Mouse (Mus musculus) neural tube, embryonic 13.5 days (tissue): Measurements from ENCODE around the gene Rap1gap. TPM values are rescaled to one million over a fixed set of nuclear protein-coding genes. Genes with fewer than 3 reads are reported as not detected.
A peak's percentile ranks its signal among the peaks of the same experiment; 100 is the strongest.

Experiments used
- ATAC-seq: fragments of 200-750 bp; cut with Nextera tagmentation; 2 replicates; pipeline ENCODE4 v1.8.0; 2017; ENCODE audit warnings: low read depth, mild to moderate bottlenecking, moderate TSS enrichment, moderate library complexity
- H3K27ac ChIP-seq: fragments of 300-500 bp; sonication (generic); replicated peaks from 2 replicates; pipeline ENCODE4 v1.5.1; 2015; ENCODE audit warnings: moderate library complexity, mild to moderate bottlenecking, inconsistent platforms
- H3K27me3 ChIP-seq: fragments of 300-500 bp; sonication (generic); 2 replicates; pipeline ENCODE4 v1.6.1; 2015; ENCODE audit warnings: mild to moderate bottlenecking, inconsistent platforms
- H3K36me3 ChIP-seq: fragments of 300-500 bp; sonication (generic); 2 replicates; pipeline ENCODE4 v1.6.1; 2015; ENCODE audit warnings: mild to moderate bottlenecking, inconsistent platforms
- H3K4me1 ChIP-seq: fragments of 300-500 bp; sonication (generic); replicated peaks from 2 replicates; pipeline ENCODE4 v1.6.1; 2015; ENCODE audit warnings: inconsistent platforms
- H3K4me2 ChIP-seq: fragments of 300-500 bp; sonication (generic); 2 replicates; pipeline ENCODE4 v1.6.1; 2015; ENCODE audit warnings: inconsistent platforms, mild to moderate bottlenecking, moderate library complexity
- H3K4me3 ChIP-seq: fragments of 300-500 bp; sonication (generic); 2 replicates; pipeline ENCODE4 v1.5.1; 2015; ENCODE audit warnings: mild to moderate bottlenecking, inconsistent platforms
- H3K9ac ChIP-seq: fragments of 300-500 bp; sonication (generic); 2 replicates; pipeline ENCODE4 v1.6.1; 2015; ENCODE audit warnings: moderate library complexity, mild to moderate bottlenecking, inconsistent platforms
- H3K9me3 ChIP-seq: fragments of 300-500 bp; sonication (generic); 2 replicates; pipeline ENCODE4 v1.6.1; 2016; ENCODE audit warnings: inconsistent platforms
- WGBS: fragments of 180-500 bp; shearing (Covaris S2); methylation state at CpG from one replicate; pipeline ENCODE4 v1.1.7; 2015; 5-methylcytosine and 5-hydroxymethylcytosine counted together
- polyA plus RNA-seq: library from polyadenylated mRNA; unstranded; fragments of >200 nt; fragmentation: Nextera tagmentation; extraction: Ambion mirVana; gene quantifications from 2 replicates; pipeline ENCODE4 v1.2.1, GENCODE M21; 2015

Gene Rap1gap
- polyA plus RNA-seq: 39.5 and 51.2 TPM in 2 replicates

GRCm38 (mm10) chr4:137664433-137664979, at the start of gene Rap1gap:
Gene Rap1gap (plus strand): TSS chr4:137664726.
- Histone ChIP-seq H3K4me1 (peaks cover 53% of the 10 kb centered on the region), H3K4me3 (peak within 1 kb of the TSS; percentile 56), H3K27ac (0 out of 2 replicates have a peak within 1 kb of the TSS, but pooled peaks have one; percentile 34), H3K4me2 (peak within 1 kb of the TSS; percentile 72), H3K9ac (peak within 1 kb of the TSS; percentile 79), H3K9me3 (no peaks in the 10 kb centered on the region), H3K36me3 (no peaks in the 10 kb centered on the region), H3K27me3 (peaks cover 22% of the 10 kb centered on the region)
- WGBS: under 1% methylated on average over 44 of the region's 44 CpGs
- peak; percentile 67 for ATAC-seq

- H3K36me3 ChIP-seq: peaks cover 93% of the 10 kb centered on the region
- ATAC-seq: no peak
- 92% methylated on average over 8 of the region's 8 CpGs for WGBS
- no peaks in the 10 kb centered on the region for H3K27me3 ChIP-seq
- no peaks in the 10 kb centered on the region for H3K9me3 ChIP-seq
- H3K4me3 ChIP-seq: no peak overlapping the region
- no peak overlapping the region for H3K4me2 ChIP-seq
- no peak overlapping the region for H3K9ac ChIP-seq
- no peak overlapping the region for H3K27ac ChIP-seq
- no peaks in the 10 kb centered on the region for H3K4me1 ChIP-seq
Measured at GRCm38 (mm10) chr4:137622847-137623246, 41.7 kb upstream of the Rap1gap start.

GRCm38 (mm10) chr4:137627476-137628235, 36.9 kb upstream of the Rap1gap start:
- peaks cover 93% of the 10 kb centered on the region for H3K36me3 ChIP-seq
- H3K27me3 ChIP-seq: no peaks in the 10 kb centered on the region
- H3K9ac ChIP-seq: no peak overlapping the region
- no peak for ATAC-seq
- no peak overlapping the region for H3K4me2 ChIP-seq
- no peak overlapping the region for H3K27ac ChIP-seq
- no peaks in the 10 kb centered on the region for H3K9me3 ChIP-seq
- 52% methylated on average over 8 of the region's 8 CpGs for WGBS
- no peak overlapping the region for H3K4me3 ChIP-seq
- H3K4me1 ChIP-seq: no peaks in the 10 kb centered on the region

DNA sequence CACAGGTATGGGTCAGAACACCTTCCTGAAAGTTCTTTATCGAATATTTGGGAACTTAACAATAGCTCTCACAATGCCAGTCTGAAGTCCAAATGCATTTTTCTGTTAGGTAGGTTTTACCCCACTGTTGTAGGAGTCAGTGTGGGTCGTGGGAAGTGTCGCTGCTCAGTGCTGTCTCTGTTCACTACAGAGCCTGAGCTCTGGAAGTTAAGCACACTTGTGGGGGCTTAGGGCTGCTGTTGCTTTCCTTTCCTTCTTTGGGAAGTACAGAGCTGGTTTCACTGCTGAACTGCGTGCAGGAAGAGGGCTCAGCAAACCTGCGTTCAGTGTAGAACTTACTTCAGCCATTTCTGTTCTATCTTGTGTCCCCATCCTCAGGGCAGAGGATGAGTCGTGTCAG, 36.1 kb upstream of the Rap1gap start:
- Histone ChIP-seq H3K27ac (no peak overlapping the region), H3K36me3 (peaks cover 93% of the 10 kb centered on the region), H3K9me3 (no peaks in the 10 kb centered on the region), H3K4me3 (no peak overlapping the region), H3K27me3 (no peaks in the 10 kb centered on the region), H3K4me2 (no peak overlapping the region), H3K4me1 (no peaks in the 10 kb centered on the region), H3K9ac (no peak overlapping the region)
- 85% methylated on average over 6 of the region's 6 CpGs for WGBS
- no peak for ATAC-seq

DNA sequence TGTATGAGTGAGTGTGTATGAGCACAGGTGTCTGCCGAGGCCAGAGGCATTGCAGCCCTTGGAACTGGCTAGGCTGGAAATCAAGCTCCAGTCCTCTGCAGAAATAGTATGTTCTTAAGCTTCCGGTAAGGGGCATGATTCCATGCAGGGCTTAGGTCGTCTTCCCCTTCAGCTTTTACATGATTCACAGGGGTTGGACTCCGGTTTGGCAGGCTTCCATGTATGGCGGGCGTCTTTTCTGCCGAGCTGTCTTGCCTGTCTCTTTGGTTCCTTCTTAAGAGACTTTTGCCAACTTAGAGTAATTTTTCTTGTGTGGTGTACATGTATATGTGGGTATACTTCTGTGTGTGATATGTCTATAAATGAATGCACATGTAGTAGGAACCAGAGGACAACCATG, 35.2 kb upstream of the Rap1gap start:
- H3K9me3 ChIP-seq: no peaks in the 10 kb centered on the region
- H3K4me3 ChIP-seq: no peak overlapping the region
- H3K4me2 ChIP-seq: no peak overlapping the region
- H3K4me1 ChIP-seq: no peaks in the 10 kb centered on the region
- H3K36me3 ChIP-seq: peaks cover 91% of the 10 kb centered on the region
- 92% methylated on average over 7 of the region's 7 CpGs for WGBS
- no peaks in the 10 kb centered on the region for H3K27me3 ChIP-seq
- H3K9ac ChIP-seq: no peak overlapping the region
- ATAC-seq: no peak
- H3K27ac ChIP-seq: no peak overlapping the region

DNA sequence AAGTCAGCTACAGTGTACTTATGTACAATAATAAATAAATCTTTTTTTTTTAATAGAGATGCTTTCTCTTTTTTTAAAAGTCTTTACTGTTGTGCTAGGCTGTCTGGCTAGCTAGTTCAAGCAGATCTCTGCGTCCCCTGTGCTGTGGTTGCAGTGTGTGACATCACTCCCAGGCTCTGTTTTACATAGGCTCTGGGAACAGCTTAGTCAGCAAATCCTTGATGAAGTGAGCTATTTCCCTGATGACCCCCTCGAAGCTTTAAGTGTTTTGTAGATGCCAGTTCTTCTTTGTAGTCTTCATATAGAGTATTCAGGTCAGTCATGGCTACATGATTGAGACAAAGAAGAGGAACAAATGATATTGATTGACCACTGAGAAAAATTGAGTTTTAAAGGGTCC, 34.4 kb upstream of the Rap1gap start:
- no peaks in the 10 kb centered on the region for H3K9me3 ChIP-seq
- H3K4me3 ChIP-seq: no peak overlapping the region
- no peak overlapping the region for H3K9ac ChIP-seq
- H3K4me2 ChIP-seq: no peak overlapping the region
- ATAC-seq: no peak
- H3K36me3 ChIP-seq: peaks cover 91% of the 10 kb centered on the region
- no peaks in the 10 kb centered on the region for H3K27me3 ChIP-seq
- H3K27ac ChIP-seq: no peak overlapping the region
- H3K4me1 ChIP-seq: no peaks in the 10 kb centered on the region
- WGBS: 78% methylated on average over 2 of the region's 2 CpGs

GRCm38 (mm10) chr4:137631596-137631995, 32.9 kb upstream of the Rap1gap start:
- no peak overlapping the region for H3K9ac ChIP-seq
- WGBS: 68% methylated on average over 3 of the region's 3 CpGs
- no peaks in the 10 kb centered on the region for H3K4me1 ChIP-seq
- no peak overlapping the region for H3K27ac ChIP-seq
- H3K27me3 ChIP-seq: no peaks in the 10 kb centered on the region
- no peak overlapping the region for H3K4me3 ChIP-seq
- ATAC-seq: no peak
- no peak overlapping the region for H3K4me2 ChIP-seq
- no peaks in the 10 kb centered on the region for H3K9me3 ChIP-seq
- peaks cover 93% of the 10 kb centered on the region for H3K36me3 ChIP-seq

- Histone ChIP-seq H3K4me1 (no peaks in the 10 kb centered on the region), H3K36me3 (peaks cover 96% of the 10 kb centered on the region), H3K9ac (no peak overlapping the region), H3K4me2 (no peak overlapping the region), H3K4me3 (no peak overlapping the region), H3K9me3 (no peaks in the 10 kb centered on the region), H3K27me3 (no peaks in the 10 kb centered on the region), H3K27ac (no peak overlapping the region)
- 92% methylated on average over 4 of the region's 4 CpGs for WGBS
- ATAC-seq: no peak
Measured at GRCm38 (mm10) chr4:137633394-137633793, 31.1 kb upstream of the Rap1gap start.

DNA sequence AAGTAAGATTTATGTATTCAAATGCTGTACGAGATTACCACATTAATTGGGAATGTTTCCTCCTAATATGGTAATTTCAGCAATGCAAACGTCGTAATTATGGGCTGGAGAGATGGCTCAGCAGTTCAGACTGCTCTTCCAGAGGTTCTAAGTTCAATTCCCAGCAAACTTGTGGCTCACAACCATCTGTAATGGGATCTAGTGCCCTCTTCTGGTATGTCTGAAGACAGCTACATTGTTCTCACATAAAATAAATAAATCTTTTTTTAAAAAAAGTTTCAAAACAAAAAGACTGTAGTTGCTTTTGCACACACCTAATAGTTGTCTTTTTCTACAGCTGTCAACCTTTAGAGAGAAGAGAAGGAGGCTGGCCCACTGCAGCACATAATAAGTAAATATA, 27.9 kb upstream of the Rap1gap start:
- no peak for ATAC-seq
- no peak overlapping the region for H3K4me3 ChIP-seq
- no peak overlapping the region for H3K27ac ChIP-seq
- WGBS: 86% methylated on average over 3 of the region's 3 CpGs
- no peaks in the 10 kb centered on the region for H3K27me3 ChIP-seq
- H3K4me2 ChIP-seq: no peak overlapping the region
- H3K36me3 ChIP-seq: peaks cover 96% of the 10 kb centered on the region
- H3K9ac ChIP-seq: no peak overlapping the region
- H3K9me3 ChIP-seq: no peaks in the 10 kb centered on the region
- no peaks in the 10 kb centered on the region for H3K4me1 ChIP-seq

DNA sequence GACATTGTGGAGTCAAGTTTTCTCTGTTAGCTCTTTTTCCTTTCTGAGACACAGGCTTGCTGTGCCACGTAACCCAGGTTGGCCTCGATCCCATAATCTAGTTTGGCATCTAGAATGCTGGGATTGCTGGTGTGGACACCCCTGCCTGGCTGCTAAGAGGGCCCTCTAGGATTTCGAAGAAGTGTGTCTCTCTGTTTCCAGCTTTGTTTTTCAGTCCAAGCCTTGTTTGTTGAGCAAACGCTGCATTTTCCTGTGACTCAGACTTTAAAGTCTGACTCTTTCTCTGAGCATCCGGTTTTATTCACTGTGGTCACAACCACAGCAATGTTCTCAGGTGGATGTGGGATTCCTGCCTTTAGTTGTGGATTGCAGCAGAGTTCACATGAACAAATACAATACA, 23.0 kb upstream of the Rap1gap start:
- Histone ChIP-seq H3K4me3 (no peak overlapping the region), H3K27ac (no peak overlapping the region), H3K36me3 (peaks cover 87% of the 10 kb centered on the region), H3K9me3 (no peaks in the 10 kb centered on the region), H3K4me1 (no peaks in the 10 kb centered on the region), H3K4me2 (no peak overlapping the region), H3K9ac (no peak overlapping the region), H3K27me3 (no peaks in the 10 kb centered on the region)
- no peak for ATAC-seq
- 90% methylated on average over 5 of the region's 5 CpGs for WGBS

GRCm38 (mm10) chr4:137642101-137642500, 22.4 kb upstream of the Rap1gap start:
- Histone ChIP-seq H3K4me1 (no peaks in the 10 kb centered on the region), H3K27me3 (no peaks in the 10 kb centered on the region), H3K36me3 (peaks cover 84% of the 10 kb centered on the region), H3K9ac (no peak overlapping the region), H3K4me3 (no peak overlapping the region), H3K9me3 (no peaks in the 10 kb centered on the region), H3K27ac (no peak overlapping the region), H3K4me2 (no peak overlapping the region)
- 62% methylated on average over 2 of the region's 2 CpGs for WGBS
- no peak for ATAC-seq

- Histone ChIP-seq H3K36me3 (peaks cover 83% of the 10 kb centered on the region), H3K4me3 (no peak overlapping the region), H3K9ac (no peak overlapping the region), H3K27me3 (no peaks in the 10 kb centered on the region), H3K9me3 (no peaks in the 10 kb centered on the region), H3K4me2 (no peak overlapping the region), H3K27ac (no peak overlapping the region), H3K4me1 (no peaks in the 10 kb centered on the region)
- WGBS: 89% methylated on average over 2 of the region's 2 CpGs
- ATAC-seq: no peak
Measured at GRCm38 (mm10) chr4:137643459-137643858, 21.1 kb upstream of the Rap1gap start.

GRCm38 (mm10) chr4:137646262-137646661, 18.3 kb upstream of the Rap1gap start:
- Histone ChIP-seq H3K9me3 (no peaks in the 10 kb centered on the region), H3K4me3 (no peak overlapping the region), H3K27ac (no peak overlapping the region), H3K27me3 (no peaks in the 10 kb centered on the region), H3K36me3 (peaks cover 84% of the 10 kb centered on the region), H3K9ac (no peak overlapping the region), H3K4me2 (no peak overlapping the region), H3K4me1 (no peaks in the 10 kb centered on the region)
- no peak for ATAC-seq
